Mouse (Mus musculus) retina, postnatal 7 days (tissue): ENCODE measurements around the gene Pnlip.

ENCODE experiments used
- DNase-seq: peaks from one replicate; pipeline ENCODE4 v3.0.0-alpha.2; 2012; ENCODE audit warnings: low read depth, low spot score

The Pnlip gene

DNA sequence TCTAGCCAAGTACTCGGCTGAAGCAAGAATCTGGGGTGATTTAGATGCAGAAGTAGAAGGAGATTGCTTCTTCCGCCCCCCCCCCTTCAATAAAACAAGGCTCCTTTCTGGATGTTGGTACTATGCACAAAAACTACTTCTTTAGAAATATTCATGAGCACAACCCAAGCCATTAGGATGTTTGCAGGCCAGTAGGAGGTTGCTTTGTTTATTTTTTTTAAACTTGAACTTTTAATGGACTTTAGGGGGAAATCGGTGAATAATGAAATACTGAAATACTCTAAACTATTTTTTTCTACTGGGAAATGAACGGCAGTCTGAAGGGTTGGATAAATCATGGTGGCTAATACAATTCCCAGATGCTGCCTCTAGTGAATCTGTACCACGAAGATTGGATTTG lies at the start of gene Pnlip:
Pnlip (plus strand) TSS at position 301 of the 400 bp plus-strand sequence.
- DNase-seq, result no peak

GRCm38 (mm10) chr19:58609716-58610115 lies 42.6 kb upstream of the Pnlip start:
- no peak for DNase-seq

DNA sequence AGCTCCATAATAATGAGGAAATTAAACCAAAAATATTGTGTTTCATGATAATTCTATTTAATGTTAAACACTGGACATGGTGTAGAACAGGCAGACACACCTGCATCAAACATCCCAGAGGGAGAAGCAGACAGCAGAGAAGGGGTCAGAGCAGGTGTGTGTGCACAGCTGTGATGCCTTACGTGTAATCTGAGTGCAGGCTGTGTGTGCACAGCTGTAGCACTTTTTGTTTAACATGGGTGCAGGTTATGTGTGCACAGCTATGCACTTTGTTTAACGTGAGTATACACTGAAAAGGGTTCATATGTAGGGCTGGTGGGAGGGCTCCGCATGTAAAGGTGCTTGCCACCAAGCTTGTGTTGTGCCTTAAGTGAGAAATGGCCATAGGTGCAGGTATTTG lies 39.6 kb upstream of the Pnlip start:
- no peak for DNase-seq

DNA sequence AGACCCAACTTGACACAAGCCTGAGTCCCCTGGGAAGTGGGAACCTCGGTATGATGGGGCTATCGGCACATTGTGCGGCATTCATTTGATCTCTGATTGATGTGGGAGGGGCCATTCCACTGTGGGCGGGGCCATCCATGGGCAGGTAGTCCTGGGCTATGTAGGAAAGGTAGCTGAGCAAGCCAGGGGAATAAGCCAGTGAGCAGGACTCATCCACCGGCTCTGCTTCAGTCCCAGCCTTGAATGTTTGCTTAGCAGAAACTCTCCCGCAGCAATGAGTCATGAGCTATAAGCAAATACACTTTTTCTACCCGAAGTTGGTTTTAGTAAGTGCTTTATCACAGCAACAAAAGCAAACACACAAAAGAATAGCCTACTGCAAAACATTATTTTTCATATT lies 35.7 kb upstream of the Pnlip start:
- no peak for DNase-seq

DNA sequence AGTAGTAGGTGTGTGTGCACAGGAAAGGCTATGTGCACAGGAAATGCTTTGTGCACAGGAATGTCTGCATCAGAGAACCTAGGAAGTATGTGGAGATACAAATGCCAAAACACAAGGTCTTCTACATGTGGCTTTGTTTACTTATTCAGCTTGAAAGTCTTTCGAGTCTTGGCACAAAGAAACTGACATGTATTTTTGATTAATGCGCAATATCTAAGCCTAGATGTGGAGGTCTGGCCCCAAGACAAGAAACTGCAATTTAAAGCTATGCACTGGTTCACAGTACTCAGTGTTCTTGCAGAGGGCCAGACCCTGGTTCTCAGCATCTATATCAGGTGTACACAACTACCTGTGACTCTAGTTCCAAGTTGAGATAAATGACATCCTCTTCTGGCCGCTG lies 31.6 kb upstream of the Pnlip start:
- DNase-seq, result no peak

- DNase-seq, result no peak
Observed at GRCm38 (mm10) chr19:58621646-58622045, 30.7 kb upstream of the Pnlip start.

- DNase-seq, result no peak
Observed at GRCm38 (mm10) chr19:58624799-58625198, 27.5 kb upstream of the Pnlip start.

GRCm38 (mm10) chr19:58625254-58625947 lies 26.9 kb upstream of the Pnlip start:
- DNase-seq, result no peak

- DNase-seq, result peak; percentile 27
Observed at GRCm38 (mm10) chr19:58627406-58628337, 24.6 kb upstream of the Pnlip start.

DNA sequence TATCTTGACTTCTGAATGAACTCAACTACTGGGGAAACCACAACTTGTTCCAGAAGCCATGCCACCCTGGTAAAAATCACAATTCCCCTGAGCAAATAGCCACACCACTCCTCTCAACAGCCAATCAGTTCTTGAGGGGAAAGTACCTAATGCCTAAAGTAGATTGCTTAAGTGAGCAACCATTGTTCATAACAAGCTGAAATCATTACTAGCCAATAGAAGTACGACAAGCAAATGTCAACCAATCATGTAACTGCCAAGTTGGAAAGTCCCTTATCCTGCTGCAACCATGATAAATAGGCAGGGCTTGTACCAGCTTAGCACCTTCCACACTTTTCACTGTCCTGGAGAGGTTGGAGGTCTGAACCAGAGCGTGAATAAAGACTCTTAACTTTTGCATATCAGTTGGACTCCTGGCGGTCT lies 22.9 kb upstream of the Pnlip start:
- DNase-seq, result no peak

GRCm38 (mm10) chr19:58650036-58650435 lies 2.3 kb upstream of the Pnlip start:
- no peak for DNase-seq

DNA sequence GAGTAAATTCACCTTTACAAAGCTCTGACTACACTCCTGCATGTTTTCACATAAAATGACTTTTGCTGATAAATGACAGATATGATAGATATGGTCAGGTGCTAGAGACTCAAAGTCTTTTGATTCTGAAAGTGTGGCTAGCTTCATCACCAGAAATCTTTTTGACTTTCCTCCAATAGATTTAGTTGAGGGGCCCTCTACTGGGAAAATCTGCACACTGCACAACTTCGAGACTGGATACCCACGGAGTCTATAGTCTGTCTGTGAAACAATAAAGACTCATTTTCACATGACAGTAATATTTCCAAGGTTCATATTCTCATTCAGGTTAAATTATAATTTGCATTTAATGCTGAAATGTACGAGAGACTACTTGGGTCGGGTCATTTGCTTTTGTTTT lies 9.8 kb downstream of the Pnlip start:
- DNase-seq, result no peak

- no peak for DNase-seq
Observed at GRCm38 (mm10) chr19:58663317-58663716, 11.0 kb downstream of the Pnlip start.

DNA sequence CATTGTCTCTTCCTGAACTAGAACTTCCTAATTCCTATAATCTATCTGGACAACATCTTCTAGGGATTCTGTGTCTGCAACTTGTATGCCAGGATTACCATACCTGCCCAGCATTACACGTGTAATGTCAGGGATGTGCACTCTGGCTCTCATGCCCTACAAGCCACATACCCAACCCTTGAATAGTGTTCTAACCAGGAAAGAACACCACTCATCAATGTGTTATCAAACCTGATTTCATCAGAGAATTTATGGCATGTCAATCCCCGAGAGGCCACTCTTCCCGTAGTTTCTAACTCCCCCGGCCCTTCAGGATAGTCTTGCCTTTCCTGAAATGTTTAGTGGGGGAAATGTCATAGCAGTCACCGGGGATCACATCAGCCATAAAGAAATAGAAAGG lies 12.6 kb downstream of the Pnlip start:
- no peak for DNase-seq

GRCm38 (mm10) chr19:58674644-58675043 lies 22.3 kb downstream of the Pnlip start:
- no peak for DNase-seq

- DNase-seq, result no peak
Observed at GRCm38 (mm10) chr19:58677117-58677516, 24.8 kb downstream of the Pnlip start.

GRCm38 (mm10) chr19:58688933-58689332 lies 36.6 kb downstream of the Pnlip start:
- DNase-seq, result no peak

DNA sequence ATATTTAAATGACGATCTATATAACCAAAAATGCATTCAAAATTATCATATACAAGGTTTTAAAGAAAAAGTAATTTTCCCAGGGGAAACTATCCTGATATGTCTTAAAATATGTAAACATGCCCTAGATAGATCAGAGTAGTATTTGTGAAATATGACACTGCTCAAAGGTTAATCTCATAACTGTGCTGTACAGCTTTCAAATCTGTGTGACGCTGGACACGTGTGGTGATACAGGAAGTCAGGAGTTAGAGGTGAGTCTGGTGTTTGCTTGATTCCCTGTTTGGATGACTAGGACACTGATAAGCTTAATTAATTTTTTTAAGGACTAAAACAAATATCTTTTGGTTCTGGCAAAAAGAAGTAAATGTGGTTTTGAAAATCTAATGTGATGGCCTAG lies 43.0 kb downstream of the Pnlip start:
- no peak for DNase-seq

DNA sequence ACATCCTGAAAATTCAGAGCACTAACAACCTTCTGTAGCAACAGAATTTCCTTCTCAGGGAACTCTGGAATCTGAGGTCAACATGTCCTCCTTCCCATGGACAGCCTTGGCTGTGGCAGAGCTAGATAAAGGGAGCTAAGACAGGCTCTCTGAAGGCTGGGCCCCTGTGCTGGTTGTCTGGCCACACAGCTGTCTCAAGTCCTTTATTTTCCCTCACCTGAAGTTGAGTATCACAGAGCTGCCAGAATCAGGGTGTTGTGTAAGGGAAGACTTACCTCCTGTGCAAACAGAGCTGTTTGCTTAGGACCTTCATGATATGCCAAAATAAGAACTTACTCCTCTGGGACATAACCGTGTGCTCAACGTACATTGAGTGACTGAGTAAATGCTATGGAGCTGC lies 43.9 kb downstream of the Pnlip start:
- no peak for DNase-seq

GRCm38 (mm10) chr19:58704556-58704955 lies 52.3 kb downstream of the Pnlip start:
- DNase-seq, result no peak

DNA sequence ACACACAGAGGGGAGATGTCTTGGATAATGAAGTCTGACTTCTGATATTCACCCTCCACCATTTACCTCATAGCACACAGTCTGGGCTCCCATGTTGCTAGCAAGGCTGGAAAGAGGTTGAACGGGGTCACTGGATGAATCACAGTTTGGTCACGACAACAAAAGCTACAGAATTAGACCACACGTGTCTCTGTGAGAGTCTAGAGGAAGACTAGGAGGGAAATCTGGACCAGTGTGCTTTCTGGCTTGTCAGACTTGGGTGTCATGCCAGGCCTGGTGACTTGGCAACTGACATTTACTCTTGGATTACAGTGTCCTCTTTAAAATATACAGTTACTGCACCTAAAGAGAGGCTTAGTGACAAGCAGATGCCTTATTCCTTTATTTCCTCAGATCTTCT lies 56.3 kb downstream of the Pnlip start:
- no peak for DNase-seq

DNA sequence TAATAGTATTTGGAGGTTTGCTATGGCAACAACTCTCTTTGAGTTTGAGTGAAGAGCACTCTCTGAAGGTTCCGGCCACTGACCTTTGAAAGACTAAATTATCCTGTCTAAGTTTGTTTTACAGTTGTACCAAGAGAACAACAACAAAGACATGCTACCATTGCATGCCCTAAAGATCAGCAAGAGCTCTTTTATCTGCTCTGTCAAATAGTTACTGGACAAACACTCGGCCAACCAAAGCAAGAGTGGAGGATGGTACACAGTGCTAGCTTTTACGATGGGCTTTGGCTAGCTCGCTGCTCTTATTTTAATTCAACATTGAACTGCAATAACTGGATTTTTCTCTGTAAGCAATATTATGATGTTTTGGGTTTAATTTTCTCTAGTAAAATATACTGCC lies 65.6 kb downstream of the Pnlip start:
- no peak for DNase-seq

DNA sequence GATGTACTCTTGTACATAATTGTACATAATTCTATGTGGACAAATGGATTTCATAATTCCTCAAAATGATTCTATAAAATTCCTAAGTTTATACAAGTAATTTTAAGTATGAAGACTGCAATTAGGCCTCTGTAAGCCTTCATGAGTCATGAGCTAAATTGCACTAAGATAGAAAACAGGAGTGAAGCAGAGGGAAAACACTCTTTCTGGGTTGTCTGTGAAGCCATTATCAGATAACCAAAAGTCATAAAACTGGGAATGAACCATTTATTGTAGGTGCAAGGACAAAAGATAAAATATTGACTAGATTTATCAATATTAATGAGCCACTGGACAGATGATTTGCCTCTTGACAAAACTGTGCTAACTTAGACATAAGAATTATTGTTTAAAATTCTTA lies 68.1 kb downstream of the Pnlip start:
- DNase-seq, result no peak
